Mouse (Mus musculus): Measurements from ENCODE around the gene Mettl4. TPM values are rescaled to one million over a fixed set of nuclear protein-coding genes. Genes with fewer than 3 reads are reported as not detected.
A peak's percentile ranks its signal among the peaks of the same experiment; 100 is the strongest.

Mettl4 gene
- total RNA-seq (2014; fragmentation: Nextera tagmentation) (34.6 and 35.8 TPM in 2 replicates), total RNA-seq (2017) (32.0 and 40.6 TPM in 2 replicates)

DNA sequence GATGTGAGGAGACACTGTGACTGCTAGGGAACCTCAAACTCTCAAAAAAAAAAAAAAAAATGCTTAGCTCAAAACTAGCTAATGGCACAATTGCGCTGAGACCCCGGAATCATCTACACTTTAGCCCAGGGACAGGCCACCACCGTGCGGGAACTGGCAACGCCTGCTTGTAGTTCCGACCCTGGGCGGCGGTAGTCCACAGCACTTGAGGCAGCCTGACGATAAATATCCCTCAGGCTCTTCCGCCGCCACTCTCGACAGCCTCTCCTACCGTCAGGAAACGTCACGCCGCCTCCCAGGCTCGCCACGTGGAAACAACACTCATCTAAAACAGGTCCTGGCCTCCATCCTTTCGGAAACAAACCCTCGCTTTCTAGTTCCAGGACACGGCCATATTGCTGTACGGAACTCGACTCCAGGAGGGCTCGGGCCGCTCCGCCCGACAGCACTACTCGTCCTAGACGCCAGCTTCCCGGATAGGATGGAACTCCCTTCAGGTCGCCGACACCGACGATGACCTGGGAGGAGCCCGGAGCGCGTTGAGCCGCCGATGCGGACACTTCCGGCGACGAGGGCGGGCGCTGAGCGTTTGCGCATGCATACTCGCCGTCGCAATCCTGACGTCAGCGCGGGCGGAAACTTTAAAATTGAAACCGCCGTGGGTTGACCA, at the start of gene Mettl4:
TSS of gene Mettl4 (minus strand) at position 554 of the 670 bp plus-strand sequence.
- ATAC-seq (replicated peaks; ENCODE audit: low FRiP score, low TSS enrichment, poor library complexity, severe bottlenecking): peak; percentile 95

DNA sequence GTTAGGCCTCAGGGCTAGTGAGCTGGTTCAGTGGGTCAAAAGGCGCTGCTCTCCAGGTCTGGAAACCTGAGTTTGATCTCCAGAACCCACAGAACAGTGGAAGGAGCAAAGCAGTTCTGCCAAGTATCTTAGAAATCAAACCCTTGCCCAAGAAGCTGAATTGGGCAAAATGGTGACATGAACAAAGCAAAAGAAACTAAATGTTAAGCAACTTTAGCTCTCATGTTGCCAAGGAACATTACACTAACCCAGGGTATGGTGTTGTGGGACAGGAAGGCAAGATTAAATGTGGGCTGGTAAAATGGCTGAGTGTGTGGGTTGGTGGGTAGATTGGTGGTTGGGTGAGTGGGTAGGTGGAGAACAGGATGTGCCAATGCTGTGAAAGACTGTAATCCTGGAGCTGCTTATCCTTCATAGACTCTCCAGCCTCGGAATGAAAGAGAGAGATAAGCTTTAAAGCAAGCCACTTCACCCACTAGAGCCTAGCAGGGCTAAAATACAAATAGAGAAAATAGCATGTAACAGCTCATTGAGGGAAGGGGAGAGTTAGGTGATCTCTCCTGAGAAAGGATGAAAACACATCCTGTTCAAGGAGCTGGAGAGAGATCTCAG, 29.2 kb upstream of the Mettl4 start:
- ATAC-seq (replicated peaks; ENCODE audit: low FRiP score, low TSS enrichment, poor library complexity, severe bottlenecking): peak; percentile 68

DNA sequence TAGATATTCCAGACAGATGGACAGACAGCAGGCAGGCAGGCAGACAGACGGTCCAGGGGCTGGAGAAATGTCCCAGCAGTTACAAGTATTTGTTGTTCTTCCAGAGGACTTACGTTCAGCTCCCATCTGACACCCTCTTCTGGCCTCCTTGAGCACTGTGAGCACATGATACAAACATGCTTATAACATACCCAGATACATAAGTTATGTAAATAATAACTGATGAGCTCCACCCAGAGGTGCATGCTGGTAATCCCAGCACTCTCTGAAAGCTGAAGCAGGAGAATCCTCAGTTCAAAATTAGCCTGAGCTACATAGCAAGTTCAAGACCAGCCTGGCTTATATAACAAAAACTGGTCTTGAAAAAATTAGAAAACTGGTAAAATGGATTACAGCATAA, 18.7 kb upstream of the Mettl4 start:
- peak; percentile 52; the same call in 1 of the 2 replicates for ATAC-seq (replicated peaks; ENCODE audit: low FRiP score, low TSS enrichment, poor library complexity, severe bottlenecking)

DNA sequence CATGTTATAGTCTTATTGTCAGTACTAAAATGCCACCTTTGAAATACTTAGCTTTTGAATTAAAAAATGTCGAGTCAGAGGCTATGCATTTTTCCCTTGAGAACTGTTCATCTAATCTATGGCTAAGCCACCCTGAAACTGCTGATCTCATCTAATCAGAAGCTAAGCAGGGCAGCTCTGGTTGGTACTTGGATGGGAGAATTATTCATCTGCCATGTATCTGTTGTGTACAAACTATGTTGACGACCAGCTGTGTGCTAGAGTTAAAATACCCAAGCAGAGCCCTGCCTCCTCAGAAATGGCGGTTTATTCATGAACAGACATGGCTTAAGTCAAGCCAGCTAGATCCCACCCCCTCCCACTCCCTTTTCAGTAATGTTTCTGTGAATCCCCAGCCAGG, 14.9 kb upstream of the Mettl4 start:
- ATAC-seq (replicated peaks; ENCODE audit: low FRiP score, low TSS enrichment, poor library complexity, severe bottlenecking): peak; percentile 65

DNA sequence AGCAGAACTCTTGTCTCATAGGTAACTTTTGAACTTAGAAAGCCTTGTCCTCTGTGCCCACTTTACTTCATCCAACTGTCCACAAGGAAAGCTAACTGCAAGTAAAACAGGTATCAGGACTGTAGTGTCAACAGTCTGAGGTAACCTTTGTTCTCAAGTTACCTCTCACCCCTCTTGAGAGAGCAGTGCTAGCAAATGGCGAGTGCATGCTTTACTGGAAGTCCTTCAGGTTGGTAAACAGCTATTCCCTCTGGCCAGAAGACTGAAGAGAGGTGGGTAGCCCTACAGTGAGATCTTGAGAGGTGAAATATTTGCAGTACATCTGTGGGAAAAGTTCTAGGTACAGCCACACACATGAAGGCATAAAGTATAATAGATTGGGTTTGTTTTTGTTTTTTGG, 14.2 kb upstream of the Mettl4 start:
- no peak for ATAC-seq (replicated peaks; ENCODE audit: low FRiP score, low TSS enrichment, poor library complexity, severe bottlenecking)

DNA sequence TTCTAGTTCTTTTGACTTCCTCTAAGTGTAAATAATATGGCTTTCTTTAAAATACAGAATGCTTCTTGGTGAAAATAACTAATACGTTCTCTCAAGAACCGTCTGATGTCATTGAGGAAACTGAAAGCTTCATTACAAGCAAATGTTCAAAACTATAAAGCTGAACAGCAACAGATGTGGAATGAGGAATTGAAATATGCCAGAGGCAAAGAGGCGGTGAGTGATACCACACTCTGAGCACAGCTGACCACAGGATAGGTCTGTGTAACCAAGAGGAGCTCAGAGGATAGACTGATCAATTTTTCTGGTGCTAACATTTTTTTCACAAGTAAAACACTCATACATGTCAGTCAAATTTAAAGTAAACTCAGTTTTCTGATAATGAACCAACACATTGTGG, 12.6 kb upstream of the Mettl4 start:
- no peak for ATAC-seq (replicated peaks; ENCODE audit: low FRiP score, low TSS enrichment, poor library complexity, severe bottlenecking)

DNA sequence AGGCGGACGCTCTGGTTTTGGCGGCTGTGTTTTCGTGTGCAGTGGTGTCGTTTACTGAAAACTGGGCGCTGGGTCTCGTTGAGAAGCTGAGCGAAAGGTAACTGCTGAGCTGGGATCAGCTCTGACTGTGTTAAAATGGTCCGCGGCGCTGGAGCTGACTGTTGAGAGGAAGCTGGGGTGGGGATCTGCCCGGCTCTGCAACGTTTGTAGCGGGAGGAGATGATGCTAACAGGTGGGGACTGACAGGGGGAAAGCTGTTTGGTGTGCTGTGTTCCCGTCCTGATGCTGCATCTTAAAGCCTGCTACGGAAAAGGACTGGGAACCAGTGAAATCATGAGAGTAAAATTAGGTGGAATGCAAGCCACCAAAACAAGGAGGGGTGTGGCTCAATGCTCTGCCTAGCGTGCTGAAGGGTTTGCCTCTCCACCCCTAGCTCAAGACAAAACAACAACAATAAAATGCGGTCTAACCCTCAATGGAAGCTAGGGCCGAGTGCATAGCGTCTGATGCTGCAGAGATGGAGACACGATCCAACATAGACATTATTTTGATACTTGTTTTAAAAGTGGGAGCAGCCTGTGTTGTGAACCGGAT, 414 bp upstream of the Mettl4 start:
- ATAC-seq (replicated peaks; ENCODE audit: low FRiP score, low TSS enrichment, poor library complexity, severe bottlenecking): peak; percentile 58

DNA sequence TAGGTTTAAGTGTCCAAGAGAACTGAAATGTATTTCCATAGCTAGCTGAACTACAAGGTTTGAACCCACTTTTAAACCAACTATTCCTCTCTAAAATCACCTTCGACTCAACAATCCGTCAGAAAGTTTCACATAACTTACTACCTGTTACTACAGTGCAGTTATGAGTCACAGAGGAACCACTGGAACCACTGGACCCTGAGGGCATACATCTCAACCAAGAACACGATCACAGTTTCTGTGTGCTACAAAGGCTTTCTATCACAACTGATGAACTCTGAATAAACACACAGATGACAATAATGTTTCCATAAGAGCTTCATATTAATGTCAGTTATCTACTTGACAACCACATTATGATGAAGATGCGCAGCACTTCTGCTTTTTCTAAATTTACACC, 11.6 kb downstream of the Mettl4 start:
- ATAC-seq (replicated peaks; ENCODE audit: low FRiP score, low TSS enrichment, poor library complexity, severe bottlenecking): no peak

DNA sequence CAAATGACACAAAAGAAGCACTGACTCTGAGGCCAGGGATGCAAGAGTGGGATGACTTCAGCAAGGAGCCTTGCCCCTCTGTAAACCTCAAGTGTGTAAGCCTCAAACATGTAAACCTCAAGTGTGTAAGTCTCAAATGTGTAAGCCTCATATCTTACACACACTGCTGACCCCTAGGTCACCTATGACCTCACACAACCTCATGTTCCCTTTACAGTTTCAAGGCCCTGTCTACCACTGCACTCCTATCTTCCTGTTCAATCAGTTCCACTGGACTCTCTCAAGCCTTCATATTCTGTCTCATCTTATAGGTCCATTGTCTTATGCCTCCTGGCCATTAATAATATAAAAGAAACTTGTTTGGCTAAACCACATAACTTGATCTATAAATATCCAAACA, 13.9 kb downstream of the Mettl4 start:
- peak; percentile 12; the same call in 1 of the 2 replicates for ATAC-seq (replicated peaks; ENCODE audit: low FRiP score, low TSS enrichment, poor library complexity, severe bottlenecking)

DNA sequence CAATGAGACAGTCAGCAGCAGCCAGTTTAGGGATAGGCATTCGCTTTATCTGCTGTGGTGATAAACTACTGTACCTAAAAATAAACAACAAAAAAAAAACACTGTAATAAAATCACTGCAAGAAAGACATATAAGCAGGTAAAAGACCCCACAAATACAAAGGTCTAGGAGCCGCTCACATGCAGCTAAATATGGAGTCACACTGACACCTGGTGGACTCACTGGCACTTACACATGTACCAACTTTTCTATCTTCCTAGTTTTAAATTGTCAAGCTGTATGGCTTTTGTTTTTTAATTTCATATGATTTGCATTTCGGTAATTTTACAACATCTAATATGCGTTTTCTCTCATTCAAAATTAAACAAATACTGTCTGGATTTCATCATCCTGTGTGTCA, 14.4 kb downstream of the Mettl4 start:
- ATAC-seq (replicated peaks; ENCODE audit: low FRiP score, low TSS enrichment, poor library complexity, severe bottlenecking): peak; percentile 78; the same call in 1 of the 2 replicates

DNA sequence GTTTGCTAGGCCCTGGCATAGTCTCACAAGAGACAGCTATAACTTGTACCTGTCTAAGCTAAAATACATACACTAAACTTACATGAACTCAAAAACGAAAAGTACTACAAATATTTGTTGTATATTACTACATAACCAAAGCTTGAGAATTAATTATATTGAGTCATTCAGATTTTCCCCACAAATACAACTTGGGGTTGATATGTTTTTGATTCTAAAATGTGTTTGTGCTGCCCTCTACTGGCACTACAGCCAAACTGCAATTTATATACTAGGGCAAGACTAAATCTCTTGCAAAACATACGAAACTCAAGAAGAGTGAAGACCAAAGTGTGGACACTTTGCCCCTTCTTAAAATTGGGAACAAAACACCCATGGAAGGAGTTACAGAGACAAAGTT, 19.4 kb downstream of the Mettl4 start:
- peak; percentile 72; the same call in 1 of the 2 replicates for ATAC-seq (replicated peaks; ENCODE audit: low FRiP score, low TSS enrichment, poor library complexity, severe bottlenecking)

DNA sequence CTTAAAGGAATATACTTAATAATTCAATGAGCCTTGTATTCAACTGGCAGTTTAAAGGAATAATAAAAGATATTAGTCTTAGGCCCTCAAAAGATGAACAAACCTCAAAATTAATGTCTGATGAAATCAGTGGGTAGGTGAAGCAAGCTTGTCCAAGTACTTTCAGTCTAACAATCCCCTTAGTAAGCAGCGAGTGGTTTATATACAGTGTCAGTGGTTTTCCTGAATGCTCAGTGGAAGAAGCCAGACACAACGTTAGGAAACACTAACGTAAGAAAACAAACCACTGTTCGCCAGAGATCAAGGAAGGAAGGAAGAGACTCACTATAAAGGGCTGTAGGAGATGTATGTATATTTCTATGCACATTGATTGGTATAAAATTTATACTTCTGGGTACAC, 23.1 kb downstream of the Mettl4 start:
- no peak for ATAC-seq (replicated peaks; ENCODE audit: low FRiP score, low TSS enrichment, poor library complexity, severe bottlenecking)

DNA sequence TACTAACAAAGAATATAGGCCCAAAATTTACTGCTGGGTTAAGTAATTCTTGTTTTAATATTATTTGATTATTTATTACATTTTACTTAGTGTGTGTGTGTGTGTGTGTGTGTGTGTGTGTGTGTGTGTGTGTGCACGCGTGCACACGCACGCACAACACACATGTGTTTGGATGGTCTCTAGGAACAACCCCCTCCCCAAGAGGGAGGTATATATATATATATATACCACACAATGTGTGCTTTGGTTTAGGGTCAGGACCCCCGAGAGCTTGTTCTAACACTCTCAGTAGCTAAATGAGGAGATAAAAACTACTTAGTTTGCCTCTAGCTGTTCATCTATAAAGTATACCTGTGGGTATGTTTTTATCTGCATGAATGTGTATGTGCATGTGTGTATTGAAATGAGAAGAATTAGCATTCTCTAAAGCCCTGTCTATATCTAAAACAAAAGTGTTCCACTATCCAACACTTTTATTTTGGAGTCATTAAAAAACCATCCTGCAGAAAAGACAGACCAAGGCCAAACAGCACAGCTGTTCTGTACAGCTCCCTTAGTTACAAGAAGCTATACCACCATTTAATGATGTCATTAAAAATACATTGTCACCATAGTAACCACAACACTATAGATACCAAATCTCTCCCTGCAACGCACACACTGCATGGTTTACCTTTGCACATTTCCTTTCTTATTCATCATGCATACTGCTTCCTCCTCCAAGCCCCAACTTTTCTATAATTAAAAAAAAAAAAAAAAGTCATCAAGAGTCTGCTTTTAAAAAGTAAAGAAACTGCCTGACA, 76.1 kb downstream of the Mettl4 start:
- no peak for ATAC-seq (replicated peaks; ENCODE audit: low FRiP score, low TSS enrichment, poor library complexity, severe bottlenecking)
